Mouse (Mus musculus): ENCODE results near the gene Gm49486.

DNA sequence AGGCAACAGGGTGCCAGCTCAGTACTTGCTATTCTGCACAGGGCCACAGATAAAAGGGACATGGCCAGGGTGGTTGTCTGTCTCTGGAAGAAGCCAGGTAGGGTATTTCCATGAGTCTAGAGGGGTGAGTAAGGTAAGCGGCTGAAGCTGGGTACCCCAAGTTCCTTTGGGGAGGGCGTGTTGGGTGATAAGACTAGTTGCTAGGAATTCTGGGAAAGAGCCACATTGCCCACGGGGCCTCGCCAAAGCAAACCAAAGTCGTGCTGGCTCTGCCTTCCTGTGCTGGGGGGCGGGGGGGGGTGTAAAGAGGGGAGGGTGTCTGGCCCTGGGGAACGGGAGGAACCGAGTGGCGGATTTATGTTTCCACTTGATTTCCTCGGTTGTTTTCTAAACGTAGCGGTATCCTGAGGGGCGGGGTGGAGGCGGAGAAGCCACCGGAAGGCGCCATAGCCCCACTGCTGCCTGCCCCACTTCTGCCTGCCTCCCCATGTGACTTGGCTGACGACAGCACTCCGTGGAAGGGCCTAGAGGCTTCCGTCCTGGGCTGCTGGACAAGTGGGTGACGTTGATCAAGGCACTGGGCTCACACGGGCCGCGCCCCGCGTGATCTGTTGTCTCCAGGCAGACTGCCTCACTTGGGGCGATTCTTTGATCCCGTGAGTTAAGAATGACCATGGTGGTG lies 20.3 kb upstream of the Gm49486 start:
- TF ChIP-seq POLR2A (IDR thresholded peaks at IDR 0.05; ENCODE audit: borderline replicate concordance, extremely low read depth, low read depth, low read length) (peak; percentile 32; the same call in 1 of the 2 replicates), CTCF (IDR thresholded peaks at IDR 0.05; ENCODE audit: insufficient read depth, low read length) (no peak)
